Mouse (Mus musculus): Measurements from ENCODE around the gene Amy2a1.
"Not testable (repeated sequence)": the region's sequence is repeated elsewhere in the genome, so short reads cannot be mapped to it uniquely, and the experiment has no call there.

Gene Amy2a1

GRCm38 (mm10) chr3:113532328-113532727 lies at the start of gene Amy2a1:
Gene Amy2a1 (minus strand): TSS chr3:113532428.
- DNase-seq: not testable (repeated sequence)

GRCm38 (mm10) chr3:113574578-113574977 lies 42.4 kb upstream of the Amy2a1 start:
- DNase-seq: no peak

- no peak for DNase-seq
These were observed 41.9 kb upstream of the Amy2a1 start for GRCm38 (mm10) chr3:113574138-113574537.

GRCm38 (mm10) chr3:113572158-113572557 lies 39.9 kb upstream of the Amy2a1 start:
- no peak for DNase-seq

GRCm38 (mm10) chr3:113539692-113540091 lies 7.5 kb upstream of the Amy2a1 start:
- DNase-seq: no peak

Measured in thymus, postnatal 36 days (tissue).